Mouse (Mus musculus): Measurements from ENCODE around the gene Chst8.

Gene Chst8

GRCm38 (mm10) chr7:34714848-34715460 lies 97.6 kb downstream of the Chst8 start:
- no peak for DNase-seq (ENCODE audit: low spot score in 2 of 2)

GRCm38 (mm10) chr7:34709111-34709510 lies 103.4 kb downstream of the Chst8 start:
- DNase-seq (ENCODE audit: low spot score in 2 of 2), result no peak

- DNase-seq (ENCODE audit: low spot score in 2 of 2), result no peak
Observed at GRCm38 (mm10) chr7:34704401-34704800, 108.1 kb downstream of the Chst8 start.

- DNase-seq (ENCODE audit: low spot score in 2 of 2), result no peak
Observed at GRCm38 (mm10) chr7:34703437-34703836, 109.1 kb downstream of the Chst8 start.

- no peak for DNase-seq (ENCODE audit: low spot score in 2 of 2)
Observed at GRCm38 (mm10) chr7:34702718-34703351, 109.7 kb downstream of the Chst8 start.

GRCm38 (mm10) chr7:34699888-34700287 lies 112.6 kb downstream of the Chst8 start:
- DNase-seq (ENCODE audit: low spot score in 2 of 2), result no peak

GRCm38 (mm10) chr7:34698221-34698620 lies 114.3 kb downstream of the Chst8 start:
- DNase-seq (ENCODE audit: low spot score in 2 of 2), result no peak

- DNase-seq (ENCODE audit: low spot score in 2 of 2), result no peak
Observed at GRCm38 (mm10) chr7:34696086-34696485, 116.4 kb downstream of the Chst8 start.

- DNase-seq (ENCODE audit: low spot score in 2 of 2), result no peak
Observed at GRCm38 (mm10) chr7:34694898-34695297, 117.6 kb downstream of the Chst8 start.

- no peak for DNase-seq (ENCODE audit: low spot score in 2 of 2)
Observed at GRCm38 (mm10) chr7:34693916-34694315, 118.6 kb downstream of the Chst8 start.

GRCm38 (mm10) chr7:34693072-34693471 lies 119.4 kb downstream of the Chst8 start:
- DNase-seq (ENCODE audit: low spot score in 2 of 2), result no peak

- DNase-seq (ENCODE audit: low spot score in 2 of 2), result no peak
Observed at GRCm38 (mm10) chr7:34690111-34690510, 122.4 kb downstream of the Chst8 start.

- DNase-seq (ENCODE audit: low spot score in 2 of 2), result no peak
Observed at GRCm38 (mm10) chr7:34689028-34689427, 123.5 kb downstream of the Chst8 start.

GRCm38 (mm10) chr7:34685801-34686200 lies 126.7 kb downstream of the Chst8 start:
- DNase-seq (ENCODE audit: low spot score in 2 of 2), result no peak

- no peak for DNase-seq (ENCODE audit: low spot score in 2 of 2)
Observed at GRCm38 (mm10) chr7:34685176-34685575, 127.3 kb downstream of the Chst8 start.

GRCm38 (mm10) chr7:34680771-34681421 lies 131.6 kb downstream of the Chst8 start:
- no peak for DNase-seq (ENCODE audit: low spot score in 2 of 2)

- no peak for DNase-seq (ENCODE audit: low spot score in 2 of 2)
Observed at GRCm38 (mm10) chr7:34679886-34680285, 132.6 kb downstream of the Chst8 start.

GRCm38 (mm10) chr7:34675831-34676514 lies 136.5 kb downstream of the Chst8 start:
- DNase-seq (ENCODE audit: low spot score in 2 of 2), result peak; percentile 17 to 20

GRCm38 (mm10) chr7:34675120-34675790 lies 137.3 kb downstream of the Chst8 start:
- no peak for DNase-seq (ENCODE audit: low spot score in 2 of 2)

GRCm38 (mm10) chr7:34672916-34673315 lies 139.6 kb downstream of the Chst8 start:
- DNase-seq (ENCODE audit: low spot score in 2 of 2), result no peak

- peak; percentile 65 to 66 for DNase-seq (ENCODE audit: low spot score in 2 of 2)
Observed at GRCm38 (mm10) chr7:34671911-34672310, 140.6 kb downstream of the Chst8 start.

GRCm38 (mm10) chr7:34670778-34671177 lies 141.7 kb downstream of the Chst8 start:
- DNase-seq (ENCODE audit: low spot score in 2 of 2), result no peak
